Mouse (Mus musculus) A20 (cell line): ENCODE data around the gene Rrad.
"Not testable (repeated sequence)": the region's sequence is repeated elsewhere in the genome, so short reads cannot be mapped to it uniquely, and the experiment has no call there.

Experiments
- DNase-seq: peaks from one replicate; pipeline ENCODE4 v3.0.0-alpha.2; 2011; ENCODE audit warnings: low read depth, low spot score

Gene Rrad

GRCm38 (mm10) chr8:104630981-104631663 is at the start of gene Rrad:
Rrad (minus strand) TSS chr8:104631327.
- peak; percentile 83 for DNase-seq

- DNase-seq = no peak
Observed at GRCm38 (mm10) chr8:104655614-104656013, 24.5 kb upstream of the Rrad start.

GRCm38 (mm10) chr8:104654984-104655383 is 23.9 kb upstream of the Rrad start:
- peak; percentile 85 for DNase-seq

GRCm38 (mm10) chr8:104644187-104644586 is 13.1 kb upstream of the Rrad start:
- DNase-seq = not testable (repeated sequence)

- DNase-seq = no peak
Observed at GRCm38 (mm10) chr8:104642324-104642654, 11.2 kb upstream of the Rrad start.

GRCm38 (mm10) chr8:104641426-104642323 is 10.5 kb upstream of the Rrad start, which contains the start of gene Ciao2b:
Ciao2b (minus strand) TSS chr8:104641965.
- DNase-seq = peak; percentile 89

- no peak for DNase-seq
Observed at GRCm38 (mm10) chr8:104640831-104641370, 9.8 kb upstream of the Rrad start.

GRCm38 (mm10) chr8:104640241-104640640 is 9.1 kb upstream of the Rrad start:
- DNase-seq = no peak

- DNase-seq = no peak
Observed at GRCm38 (mm10) chr8:104638010-104638409, 6.9 kb upstream of the Rrad start.

- no peak for DNase-seq
Observed at GRCm38 (mm10) chr8:104635004-104635710, 4.0 kb upstream of the Rrad start.

GRCm38 (mm10) chr8:104633156-104633744 is 2.1 kb upstream of the Rrad start:
- DNase-seq = no peak

- no peak for DNase-seq
Observed at GRCm38 (mm10) chr8:104632486-104632885, 1.4 kb upstream of the Rrad start.

- DNase-seq = peak; percentile 63
Observed at GRCm38 (mm10) chr8:104631975-104632374, 848 bp upstream of the Rrad start.

- DNase-seq = no peak
Observed at GRCm38 (mm10) chr8:104630574-104630973, 553 bp downstream of the Rrad start.

GRCm38 (mm10) chr8:104630111-104630479 is 1.0 kb downstream of the Rrad start:
- no peak for DNase-seq

GRCm38 (mm10) chr8:104629306-104630110 is 1.6 kb downstream of the Rrad start:
- DNase-seq = no peak

GRCm38 (mm10) chr8:104628402-104628801 is 2.7 kb downstream of the Rrad start:
- no peak for DNase-seq

GRCm38 (mm10) chr8:104627065-104627740 is 3.9 kb downstream of the Rrad start:
- no peak for DNase-seq

- no peak for DNase-seq
Observed at GRCm38 (mm10) chr8:104624161-104624560, 7.0 kb downstream of the Rrad start, which contains the start of gene Cdh16. Cdh16 (minus strand) TSS chr8:104624396.

GRCm38 (mm10) chr8:104620765-104621164 is 10.4 kb downstream of the Rrad start:
- DNase-seq = no peak
